Mouse (Mus musculus) brown adipose tissue, adult 24 weeks (tissue): ENCODE results near the gene Ttc36. TPM values are rescaled to one million over a fixed set of nuclear protein-coding genes. Genes with fewer than 3 reads are reported as not detected.
A peak's percentile ranks its signal among the peaks of the same experiment; 100 is the strongest.

Source experiments
- H3K27ac ChIP-seq: fragments of 200-500 bp; replicated peaks from 2 replicates; pipeline ENCODE4 v1.5.1; 2012; ENCODE audit warnings: low read depth, mild to moderate bottlenecking, low read length
- H3K4me1 ChIP-seq: fragments of 200-500 bp; 2 replicates; pipeline ENCODE4 v1.6.1; 2012; ENCODE audit warnings: low read length, mixed read lengths; ENCODE audit not compliant: control insufficient read depth, insufficient read depth, insufficient read length
- H3K4me3 ChIP-seq: fragments of 200-500 bp; 2 replicates; pipeline ENCODE4 v1.5.1; 2012; ENCODE audit warnings: low read depth, mild to moderate bottlenecking, low read length, moderate library complexity; ENCODE audit not compliant: insufficient read depth
- polyA plus RNA-seq: library from polyadenylated mRNA; stranded (reverse); fragments of >200 nt; gene quantifications from 2 replicates; pipeline ENCODE4 v1.2.4, GENCODE M21; 2012; ENCODE audit not compliant: missing spikeins, insufficient read depth, insufficient read length

Ttc36 gene
- 2.4 TPM in 1 of 2 replicates, not detected in the other for polyA plus RNA-seq

DNA sequence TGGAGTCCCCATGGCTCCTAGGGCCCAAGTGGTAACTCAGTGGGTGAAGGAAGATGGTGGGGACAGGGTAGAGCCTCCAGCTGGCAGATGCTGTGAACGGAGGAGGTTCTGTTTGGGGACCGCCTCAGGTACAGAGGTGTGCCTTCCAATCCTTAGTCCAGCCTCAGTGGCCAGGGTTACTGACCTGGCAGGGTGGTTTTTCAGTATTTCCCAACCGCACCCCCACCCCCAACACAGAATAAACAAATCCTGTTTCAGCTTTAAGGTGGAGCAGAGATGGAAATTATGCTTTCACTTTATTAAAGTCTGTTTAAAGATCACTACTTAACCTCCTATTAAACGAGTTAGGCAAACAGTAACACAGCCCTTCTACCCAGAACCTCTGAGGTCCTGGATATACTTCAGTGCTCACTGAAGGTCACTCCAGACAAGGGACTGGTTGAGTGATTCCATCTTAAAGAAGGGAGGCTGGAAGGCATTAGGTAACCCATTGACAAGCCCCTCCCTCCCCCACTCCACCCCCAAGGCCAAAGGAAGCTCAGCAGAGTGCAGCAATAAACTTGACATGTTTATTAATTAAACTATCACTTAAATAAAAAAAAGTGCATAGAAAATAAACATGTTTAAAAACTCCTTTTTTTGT, at the start of gene Ttc36:
Ttc36 (minus strand) TSS at position 265 of the 643 bp plus-strand sequence.
- Histone ChIP-seq H3K4me3 (no peak within 1 kb of the TSS), H3K27ac (no peak within 1 kb of the TSS), H3K4me1 (no peaks in the 10 kb centered on the region)

DNA sequence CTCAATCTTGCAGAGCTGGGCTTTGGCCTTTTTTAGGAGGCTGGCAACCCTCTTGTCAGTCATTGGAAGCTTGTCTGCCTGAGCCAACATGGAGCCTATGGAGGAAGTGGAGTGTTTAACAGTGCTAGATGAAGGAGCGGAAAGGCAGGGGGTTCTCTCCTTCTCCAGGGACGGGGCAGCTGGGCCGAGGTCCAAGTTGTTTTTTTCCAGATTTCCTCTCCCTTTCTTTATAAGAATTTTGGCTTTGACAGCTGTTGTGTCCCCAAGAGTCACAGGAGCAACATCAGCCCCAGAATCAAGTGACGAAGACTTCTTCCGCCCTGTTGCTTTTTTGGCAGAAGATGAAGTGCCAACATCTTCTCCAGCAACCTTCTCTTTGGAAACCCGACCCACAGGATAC, 44.6 kb upstream of the Ttc36 start:
- H3K4me1 ChIP-seq: no peaks in the 10 kb centered on the region
- 0 out of 2 replicates have a peak overlapping the region, but pooled peaks have one; percentile 20 for H3K27ac ChIP-seq
- H3K4me3 ChIP-seq: no peak overlapping the region

DNA sequence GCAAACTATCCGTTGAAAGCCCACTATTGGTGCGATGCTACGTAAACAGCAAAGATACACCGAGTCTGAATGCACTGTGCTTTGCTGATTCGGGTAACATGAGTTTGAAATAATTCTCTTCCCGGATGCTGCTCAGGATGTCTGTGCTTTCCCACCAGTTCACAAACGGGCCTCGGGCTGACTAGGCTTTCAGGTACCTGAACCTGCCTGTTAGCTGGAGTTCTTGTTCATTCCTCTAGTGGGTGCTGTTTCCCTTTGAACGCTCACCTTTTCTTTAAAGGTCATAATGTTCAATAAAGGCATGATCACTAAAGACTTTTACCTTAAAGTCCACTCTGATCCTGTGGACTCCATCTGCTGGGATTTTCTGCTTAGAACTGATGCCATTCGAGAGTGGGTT, 38.4 kb upstream of the Ttc36 start:
- H3K4me1 ChIP-seq: no peaks in the 10 kb centered on the region
- H3K27ac ChIP-seq: no peak overlapping the region
- no peak overlapping the region for H3K4me3 ChIP-seq

DNA sequence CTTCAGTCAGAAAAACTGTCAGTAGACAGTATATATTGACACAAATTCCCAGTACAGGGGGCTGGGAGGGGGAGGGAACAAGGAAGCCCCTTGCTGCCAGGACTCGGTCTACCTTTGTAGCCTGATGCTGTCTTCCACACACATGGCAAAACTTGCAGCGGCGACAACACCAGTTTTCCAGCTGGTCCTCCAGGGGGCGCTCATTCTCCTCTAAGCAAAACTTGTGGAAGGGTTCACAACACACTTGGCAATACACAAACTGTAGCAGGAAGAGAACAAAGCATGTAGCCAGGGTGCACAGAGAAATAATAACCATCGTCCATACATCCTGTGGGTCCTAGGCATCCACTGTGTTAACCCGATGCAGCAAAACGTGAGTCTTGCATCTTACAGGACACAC, 33.6 kb upstream of the Ttc36 start:
- no peak overlapping the region for H3K4me3 ChIP-seq
- no peaks in the 10 kb centered on the region for H3K4me1 ChIP-seq
- H3K27ac ChIP-seq: no peak overlapping the region

DNA sequence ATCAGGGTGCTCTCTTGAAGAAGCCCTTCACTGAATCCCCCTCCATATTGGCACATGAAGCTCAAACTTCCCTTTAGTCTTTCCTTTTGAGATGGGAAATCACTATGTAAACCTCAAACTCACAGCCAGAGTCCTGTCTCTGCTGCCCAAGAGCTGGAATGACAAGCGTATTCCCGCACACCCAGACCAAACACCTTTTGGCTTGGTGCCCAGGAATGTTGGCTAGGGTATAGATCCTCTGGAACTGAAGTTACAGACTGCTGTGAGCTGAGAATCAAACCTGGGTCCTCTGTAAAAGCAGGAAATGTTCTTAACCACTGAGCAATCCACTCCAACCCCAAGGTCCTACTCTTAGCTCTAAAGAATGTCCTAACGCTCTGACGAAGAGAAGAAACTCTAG, 29.5 kb upstream of the Ttc36 start:
- H3K4me3 ChIP-seq: no peak overlapping the region
- H3K27ac ChIP-seq: no peak overlapping the region

DNA sequence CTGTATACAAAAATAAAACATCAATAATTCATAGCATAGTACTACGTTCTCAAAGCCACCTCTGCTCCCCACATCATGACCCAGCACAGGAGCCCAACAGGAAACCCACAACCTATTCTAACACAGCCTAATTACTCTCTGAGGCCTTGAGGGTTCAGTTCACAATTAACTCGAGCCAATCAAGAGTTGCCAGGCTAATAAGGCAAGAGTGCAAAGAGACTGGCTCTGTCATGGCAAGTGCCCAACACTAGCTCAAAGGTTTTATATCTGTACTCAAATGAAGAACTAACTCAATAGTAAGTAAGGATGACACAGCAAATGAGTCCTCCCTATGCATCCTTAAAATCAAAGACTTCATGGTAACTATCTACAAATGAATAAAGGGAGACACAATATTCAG, 27.6 kb upstream of the Ttc36 start:
- no peak overlapping the region for H3K27ac ChIP-seq
- no peaks in the 10 kb centered on the region for H3K4me1 ChIP-seq
- H3K4me3 ChIP-seq: no peak overlapping the region

More for the DNA sequence above, 29.5 kb upstream of the Ttc36 start:
- H3K4me1 ChIP-seq: no peaks in the 10 kb centered on the region

DNA sequence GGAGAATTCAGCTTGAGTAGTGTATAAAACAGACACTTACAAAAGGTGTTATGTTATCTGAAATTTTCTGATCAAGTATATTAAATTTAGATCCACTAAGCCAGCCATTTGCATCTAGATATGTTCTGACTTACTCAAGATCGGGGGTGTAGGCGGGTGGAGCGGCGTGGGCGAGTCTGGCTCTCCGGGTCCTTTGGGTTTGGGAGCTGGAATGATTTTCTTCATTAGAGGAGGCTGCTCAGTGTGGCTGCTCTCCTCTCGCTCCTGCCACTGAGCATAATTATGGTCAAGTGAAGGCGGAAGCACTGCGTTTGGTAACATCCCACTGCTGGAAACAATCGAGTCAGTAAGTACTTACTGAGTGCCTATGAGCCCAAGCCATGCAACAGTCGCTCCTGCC, 26.1 kb upstream of the Ttc36 start:
- H3K4me1 ChIP-seq: no peaks in the 10 kb centered on the region
- no peak overlapping the region for H3K4me3 ChIP-seq
- H3K27ac ChIP-seq: no peak overlapping the region

DNA sequence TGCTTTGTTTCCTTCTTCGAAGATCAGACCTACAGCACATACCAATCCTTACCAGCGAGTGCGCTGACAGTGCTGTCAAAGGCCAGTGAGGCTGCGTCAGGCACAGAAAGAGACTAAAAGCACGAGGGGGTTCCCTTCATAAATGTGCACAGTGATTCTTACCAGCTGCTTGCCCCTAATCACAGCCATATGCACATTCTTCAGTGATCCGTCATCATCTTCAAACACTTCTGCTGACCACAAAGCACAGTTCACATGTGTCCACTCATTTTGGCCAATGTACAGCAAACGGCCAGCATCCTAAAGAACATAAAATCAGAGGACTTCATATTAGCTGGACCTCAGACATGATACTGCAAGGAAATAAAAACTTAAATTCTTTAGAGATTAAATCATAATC, 23.8 kb upstream of the Ttc36 start:
- no peak overlapping the region for H3K27ac ChIP-seq
- no peaks in the 10 kb centered on the region for H3K4me1 ChIP-seq
- H3K4me3 ChIP-seq: no peak overlapping the region

DNA sequence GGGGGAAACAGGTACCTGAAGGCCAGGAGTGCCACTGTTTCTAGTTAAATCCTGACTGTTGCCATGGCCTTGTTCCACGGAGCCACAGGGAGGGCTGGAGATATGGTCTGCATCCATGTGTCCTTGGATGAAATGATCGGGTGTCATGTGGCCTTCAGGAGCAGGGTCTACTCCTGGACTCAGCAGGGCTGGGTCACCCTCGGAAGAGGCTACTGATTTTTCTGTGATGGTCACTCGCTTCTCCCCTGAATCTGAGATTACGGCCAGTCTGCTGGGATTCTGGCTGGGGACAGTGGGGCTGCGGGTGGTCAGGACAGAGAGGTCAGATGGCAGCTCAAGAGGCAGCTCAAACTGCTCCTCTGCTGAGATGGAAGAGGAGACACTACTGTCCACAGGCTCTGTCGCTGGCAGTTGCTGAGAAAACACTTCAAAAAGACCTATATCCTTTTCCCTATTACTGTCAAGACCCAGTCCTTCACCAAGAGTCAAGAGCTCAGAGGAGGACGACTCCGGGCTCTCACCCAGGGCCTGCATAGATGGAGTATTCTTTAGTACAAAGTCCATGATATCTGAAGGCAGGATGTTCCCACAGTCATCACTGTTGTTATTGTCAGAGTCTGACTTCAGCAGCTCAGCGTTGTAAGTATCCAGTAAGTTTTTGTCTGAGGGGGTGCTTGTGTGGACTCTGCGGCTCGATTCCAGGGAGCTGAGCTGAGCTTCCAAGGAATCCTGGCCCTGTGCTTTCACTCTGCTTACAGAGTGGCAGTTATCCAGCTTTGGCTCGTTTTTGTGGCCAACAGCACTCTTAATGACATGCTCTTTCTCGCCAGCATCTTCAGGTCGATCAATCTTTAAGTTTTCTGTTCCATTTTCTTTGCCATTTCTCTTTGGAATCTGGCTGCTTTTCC, 17.3 kb upstream of the Ttc36 start:
- Histone ChIP-seq H3K4me1 (no peaks in the 10 kb centered on the region), H3K4me3 (no peak overlapping the region), H3K27ac (no peak overlapping the region)

DNA sequence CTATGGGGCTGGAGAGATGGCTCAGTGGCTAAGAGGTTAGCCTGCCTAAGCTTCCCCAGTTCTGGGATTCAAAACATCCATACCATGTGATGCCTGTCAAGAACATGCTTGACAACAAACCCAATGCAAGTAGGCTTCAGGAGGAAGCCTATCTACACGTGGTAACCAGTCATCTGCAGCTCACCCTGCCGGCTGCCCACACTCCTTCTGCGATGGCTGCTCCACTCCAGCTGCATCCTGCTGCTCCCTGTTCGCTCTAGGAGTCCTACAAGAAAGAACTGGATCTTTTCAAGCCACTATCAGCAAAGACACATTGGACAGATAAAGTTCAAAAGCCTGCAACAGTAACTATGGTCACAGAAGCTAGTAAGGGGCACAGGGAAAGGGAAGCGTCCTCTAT, 14.7 kb upstream of the Ttc36 start:
- Histone ChIP-seq H3K4me3 (no peak overlapping the region), H3K4me1 (no peaks in the 10 kb centered on the region), H3K27ac (no peak overlapping the region)

DNA sequence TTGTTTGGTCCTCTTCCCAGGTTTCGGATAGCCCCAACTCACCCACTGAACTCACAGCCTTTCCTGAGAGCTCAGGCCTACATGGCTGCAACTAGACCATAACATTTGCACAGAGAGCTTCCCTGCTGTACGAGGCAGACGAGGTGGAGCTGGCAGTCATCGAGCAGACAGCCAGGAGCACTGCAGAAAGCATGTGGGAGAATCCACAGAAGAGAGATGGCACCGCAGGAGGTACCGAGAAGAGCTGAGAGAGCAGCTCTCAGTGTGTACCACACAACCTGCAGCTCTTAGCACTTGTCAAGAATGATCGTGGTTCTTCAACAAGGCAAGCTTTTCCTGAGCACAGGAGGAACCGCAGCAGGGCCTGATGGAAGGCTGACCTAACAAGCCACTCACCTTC, 11.3 kb upstream of the Ttc36 start:
- Histone ChIP-seq H3K27ac (no peak overlapping the region), H3K4me1 (no peaks in the 10 kb centered on the region), H3K4me3 (no peak overlapping the region)

DNA sequence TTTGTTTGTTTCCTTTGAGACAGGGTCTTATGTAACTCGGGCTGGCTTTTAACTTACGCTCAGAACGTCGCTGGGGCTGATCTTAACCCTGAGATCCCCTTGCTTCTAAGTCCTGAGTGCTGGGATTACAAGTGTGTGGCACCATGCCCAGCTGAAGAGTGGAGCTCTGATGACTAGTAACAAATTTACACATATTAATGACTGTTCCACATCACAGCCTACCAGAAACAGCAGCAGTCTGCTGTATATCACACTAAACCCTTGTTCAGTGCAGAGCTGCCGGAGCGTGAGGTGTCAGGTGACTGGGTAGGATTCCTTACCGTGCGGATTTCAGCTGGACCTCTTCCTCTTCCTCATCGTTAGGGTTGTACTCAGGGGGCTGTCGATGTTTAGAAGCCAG, 7.4 kb upstream of the Ttc36 start:
- Histone ChIP-seq H3K4me3 (no peak overlapping the region), H3K4me1 (no peaks in the 10 kb centered on the region), H3K27ac (no peak overlapping the region)

DNA sequence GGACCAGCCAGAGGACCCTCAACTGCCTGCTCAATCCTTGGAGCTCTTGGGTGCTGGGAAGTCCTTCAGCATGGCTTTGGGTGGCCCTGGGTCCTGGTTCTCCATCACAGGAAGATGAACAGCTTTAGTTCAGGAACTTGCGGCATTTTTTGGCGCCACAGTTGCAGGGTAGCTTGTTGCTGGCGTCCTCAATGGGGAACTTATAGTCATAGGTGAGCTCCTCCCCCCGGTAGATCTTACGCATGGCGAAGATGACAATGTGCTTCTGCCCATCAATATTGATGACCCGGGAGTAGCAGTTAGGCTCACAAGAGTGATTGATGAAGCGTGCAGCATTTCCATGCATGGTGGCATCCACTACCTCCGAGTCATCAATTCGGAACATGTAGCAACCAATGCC, 4.9 kb upstream of the Ttc36 start:
- no peak overlapping the region for H3K27ac ChIP-seq
- no peaks in the 10 kb centered on the region for H3K4me1 ChIP-seq
- H3K4me3 ChIP-seq: no peak overlapping the region

DNA sequence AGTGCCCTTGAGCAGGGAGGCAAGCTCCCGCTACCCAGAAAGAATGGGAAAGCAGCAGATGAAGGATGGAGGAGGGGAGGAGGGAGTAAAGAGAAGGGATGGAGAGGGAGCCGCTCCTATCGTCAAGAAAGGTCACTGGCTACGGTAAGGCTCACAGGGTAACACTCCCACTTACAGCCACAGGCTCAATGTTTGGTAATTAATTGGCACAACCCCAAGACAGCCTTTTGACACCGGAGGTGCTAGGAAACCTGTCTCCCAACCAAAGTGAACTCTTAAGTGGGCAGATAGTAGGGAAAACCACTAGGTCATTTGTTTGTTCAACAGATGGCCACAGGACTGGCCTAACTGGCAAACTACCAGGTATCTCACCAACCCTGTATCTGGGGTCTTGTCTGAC, 4.3 kb upstream of the Ttc36 start:
- H3K4me3 ChIP-seq: no peak overlapping the region

DNA sequence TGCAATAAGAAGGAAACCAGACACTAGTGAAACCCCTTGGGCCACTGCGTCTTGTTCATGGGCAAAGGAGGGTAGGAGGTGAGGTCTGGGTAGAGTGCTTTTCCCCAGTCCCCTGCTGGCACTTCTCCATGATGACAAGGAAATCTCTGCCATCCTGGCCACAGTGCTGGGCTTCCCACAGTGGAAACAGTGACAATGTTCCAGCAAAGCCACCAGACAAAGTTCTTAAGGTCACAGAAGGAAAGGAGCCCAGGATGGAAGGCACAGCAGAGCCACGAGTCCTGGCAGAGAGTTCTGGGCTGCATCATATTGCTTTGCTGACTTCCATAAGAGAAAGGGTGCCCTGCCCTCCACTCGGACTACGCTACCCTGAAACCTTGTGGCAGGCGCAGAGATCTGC, 2.7 kb upstream of the Ttc36 start:
- H3K4me3 ChIP-seq: no peak overlapping the region
- no peaks in the 10 kb centered on the region for H3K4me1 ChIP-seq
- H3K27ac ChIP-seq: no peak overlapping the region

More for the DNA sequence above, 4.3 kb upstream of the Ttc36 start:
- no peaks in the 10 kb centered on the region for H3K4me1 ChIP-seq
- no peak overlapping the region for H3K27ac ChIP-seq

DNA sequence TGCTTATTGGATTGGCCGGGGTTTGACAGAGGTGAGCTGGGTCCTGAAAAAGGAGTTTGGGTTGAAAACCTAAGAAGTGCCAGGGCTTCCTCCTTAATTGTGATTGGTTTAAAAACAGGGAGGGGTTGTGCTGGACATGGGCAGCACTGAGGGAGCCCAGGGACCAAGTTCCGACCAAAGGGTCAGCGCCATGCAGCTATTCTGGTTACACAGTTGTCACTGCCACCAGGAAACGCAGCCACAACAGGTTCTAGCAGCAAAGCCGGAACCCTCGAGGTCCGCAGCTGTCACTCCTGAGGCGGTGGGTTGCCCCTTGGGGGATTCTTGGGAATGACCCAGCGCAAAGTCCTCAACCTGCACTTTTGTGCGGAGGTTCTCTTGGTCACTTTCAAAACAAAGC, 1.8 kb upstream of the Ttc36 start:
- Histone ChIP-seq H3K4me3 (no peak overlapping the region), H3K4me1 (no peaks in the 10 kb centered on the region), H3K27ac (no peak overlapping the region)
